Mouse (Mus musculus) erythroblast, embryonic 14.5 days (primary cell): Measurements from ENCODE around the gene Gm10190. TPM values are rescaled to one million over a fixed set of nuclear protein-coding genes. Genes with fewer than 3 reads are reported as not detected.

Experiments used
- H3K27me3 ChIP-seq: 2 replicates; pipeline ENCODE4 v1.6.1; 2012; ENCODE audit warnings: inconsistent platforms; ENCODE audit not compliant: control insufficient read depth
- H3K36me3 ChIP-seq: 2 replicates; pipeline ENCODE4 v1.6.1; 2012; ENCODE audit warnings: mild to moderate bottlenecking, inconsistent platforms; ENCODE audit not compliant: control insufficient read depth
- H3K4me1 ChIP-seq: 2 replicates; pipeline ENCODE4 v1.6.1; 2012; ENCODE audit warnings: inconsistent platforms; ENCODE audit not compliant: control insufficient read depth
- H3K4me3 ChIP-seq: replicated peaks from 2 replicates; pipeline ENCODE3; 2012; ENCODE audit warnings: moderate library complexity, mild to moderate bottlenecking, inconsistent platforms
- H3K9me3 ChIP-seq: 2 replicates; pipeline ENCODE4 v1.6.1; 2012; ENCODE audit warnings: low read length, inconsistent platforms, mixed read lengths; ENCODE audit not compliant: control insufficient read depth
- GATA1 ChIP-seq: IDR thresholded peaks from 2 replicates; pipeline ENCODE4 v1.6.1; 2012; ENCODE audit warnings: low read length, inconsistent platforms, mixed read lengths
- TAL1 ChIP-seq: IDR thresholded peaks from 3 replicates; pipeline ENCODE4 v1.6.1; 2012; ENCODE audit warnings: low read length, inconsistent platforms, mixed read lengths
- polyA plus RNA-seq: library from polyadenylated mRNA; stranded (reverse); fragments of >175 nt; gene quantifications from 2 replicates; pipeline ENCODE4 v1.2.3, GENCODE M21; 2012

Gene Gm10190
- polyA plus RNA-seq, 1 experiment: not detected

DNA sequence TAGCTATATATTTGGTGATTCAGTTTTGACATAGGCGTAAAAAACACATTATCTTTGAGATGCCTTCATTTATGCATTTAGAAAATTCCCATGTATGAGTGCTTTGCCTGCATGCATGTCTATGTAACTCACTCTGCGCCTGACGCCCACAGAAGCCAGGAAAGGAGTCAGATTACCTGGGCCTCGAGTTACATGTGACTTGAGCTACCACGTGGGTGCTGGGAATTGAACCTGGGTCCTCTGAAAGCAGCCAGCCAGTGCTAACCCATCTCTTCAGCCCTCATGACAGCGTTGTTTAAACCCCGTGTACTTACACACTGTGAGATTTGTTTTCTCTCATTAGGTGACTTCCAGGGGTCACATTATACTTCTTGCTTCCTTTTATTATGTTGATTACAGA lies 48.8 kb downstream of the Gm10190 start:
- Histone ChIP-seq H3K9me3 (no peaks in the 10 kb centered on the region), H3K27me3 (no peaks in the 10 kb centered on the region), H3K4me3 (no peak overlapping the region), H3K36me3 (no peaks in the 10 kb centered on the region), H3K4me1 (no peaks in the 10 kb centered on the region)
- no peak for TF ChIP-seq TAL1
- TF ChIP-seq GATA1: no peak

DNA sequence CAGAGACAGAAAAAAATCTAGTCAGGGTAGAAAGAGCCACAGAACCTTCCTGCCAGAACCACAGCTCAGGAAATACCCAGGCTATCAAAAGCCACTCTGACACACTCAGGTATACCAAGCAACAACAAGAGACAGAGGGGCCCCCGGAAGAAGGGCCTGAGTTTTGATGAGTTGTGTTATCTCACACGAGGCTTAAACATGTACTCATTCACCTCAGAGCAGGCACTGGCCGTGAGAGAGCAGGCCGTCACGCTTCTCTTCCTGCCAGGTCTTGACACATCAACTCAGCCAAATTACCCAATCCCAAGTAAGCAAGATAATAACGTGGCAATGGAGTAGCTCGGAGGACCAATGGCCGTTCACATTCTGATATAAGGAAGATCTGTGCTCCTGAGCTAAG lies 49.7 kb downstream of the Gm10190 start:
- Histone ChIP-seq H3K9me3 (no peaks in the 10 kb centered on the region), H3K4me3 (no peak overlapping the region), H3K4me1 (no peaks in the 10 kb centered on the region), H3K27me3 (no peaks in the 10 kb centered on the region), H3K36me3 (no peaks in the 10 kb centered on the region)
- TF ChIP-seq TAL1: no peak
- no peak for TF ChIP-seq GATA1

Other genes with a start within 250 kb of the Gm10190 start
- 0.02 TPM in 1 of 2 replicates, not detected in the other for gene Galm, start 246.1 kb downstream of the Gm10190 start, polyA plus RNA-seq
- gene Srsf7, start 166.2 kb downstream of the Gm10190 start, polyA plus RNA-seq: 3.6 and 5.4 TPM in 2 replicates
- 0.01 TPM in 1 of 2 replicates, not detected in the other for gene Ttc39d, start 166.1 kb downstream of the Gm10190 start, polyA plus RNA-seq
- gene Gemin6, start 149.1 kb downstream of the Gm10190 start, polyA plus RNA-seq: not detected in 2 replicates
- 0.09 and 0.19 TPM in 2 replicates for gene Morn2, start 83.3 kb downstream of the Gm10190 start, polyA plus RNA-seq
- 0.24 and 0.26 TPM in 2 replicates for gene Dhx57, start 83.1 kb downstream of the Gm10190 start, polyA plus RNA-seq
- not detected in 2 replicates for gene Arhgef33, start 66.1 kb downstream of the Gm10190 start, polyA plus RNA-seq
- 0.04 and 0.06 TPM in 2 replicates for gene Sos1, start 106.9 kb upstream of the Gm10190 start, polyA plus RNA-seq
- not detected in 2 replicates for gene Cdkl4, start 204.3 kb upstream of the Gm10190 start, polyA plus RNA-seq